Mouse (Mus musculus) CH12.LX (cell line): ENCODE data around the gene 9130213A22Rik. TPM values are rescaled to one million over a fixed set of nuclear protein-coding genes. Genes with fewer than 3 reads are reported as not detected.

Source experiments
- DNase-seq: peaks from one replicate; pipeline ENCODE4 v3.0.0-alpha.2; 2013; ENCODE audit errors: extremely low read depth
- H3K27ac ChIP-seq: 2 replicates; pipeline ENCODE4 v1.5.1; 2012; ENCODE audit warnings: low read depth, mild to moderate bottlenecking, control low read depth, moderate library complexity; ENCODE audit not compliant: insufficient read depth
- H3K27me3 ChIP-seq: replicated peaks from 2 replicates; pipeline ENCODE3; 2012; ENCODE audit warnings: inconsistent platforms
- H3K36me3 ChIP-seq, 2 experiments: replicated peaks in 1 of 2; 2 replicates each; pipeline versions ENCODE3 to v1.6.1; 2012; ENCODE audit warnings: inconsistent platforms in 1 of 2, low read length in 1 of 2, mild to moderate bottlenecking in 1 of 2, mixed read lengths in 1 of 2, moderate library complexity in 1 of 2; ENCODE audit not compliant: control insufficient read depth in 1 of 2, insufficient read depth in 1 of 2
- H3K4me1 ChIP-seq, 2 experiments: 2 replicates each; pipeline ENCODE4 v1.6.1; 2012; ENCODE audit warnings: inconsistent platforms in 1 of 2, moderate library complexity in 1 of 2; ENCODE audit not compliant: insufficient read depth in 2 of 2, control insufficient read depth in 1 of 2
- H3K4me2 ChIP-seq: 2 replicates; pipeline ENCODE4 v1.6.1; 2012; ENCODE audit warnings: low read depth, mild to moderate bottlenecking, control low read depth; ENCODE audit not compliant: poor library complexity, insufficient read depth, severe bottlenecking
- H3K4me3 ChIP-seq, 3 experiments: fragments of 150-350 bp in 1 of 3; sonication (generic) in 1 of 3; replicated peaks in 1 of 3; 2 replicates each; pipeline versions ENCODE3 to v1.5.1; 2011 to 2012; ENCODE audit warnings: low read depth in 2 of 3, low read length in 2 of 3, mild to moderate bottlenecking in 2 of 3, moderate library complexity in 2 of 3, control low read depth in 1 of 3, improper control_type of control experiment in 1 of 3, inconsistent platforms in 1 of 3, mixed read lengths in 1 of 3; ENCODE audit not compliant: poor library complexity in 1 of 3
- H3K79me2 ChIP-seq: replicated peaks from 2 replicates; pipeline ENCODE4 v1.6.1; 2012; ENCODE audit warnings: mild to moderate bottlenecking, moderate library complexity; ENCODE audit not compliant: control insufficient read depth, poor library complexity, insufficient read depth, severe bottlenecking; ENCODE audit errors: extremely low read depth
- H3K9ac ChIP-seq: 2 replicates; pipeline ENCODE4 v1.6.1; 2012; ENCODE audit warnings: low read depth, mild to moderate bottlenecking, control low read depth, moderate library complexity; ENCODE audit not compliant: insufficient read depth
- H3K9me3 ChIP-seq: replicated peaks from 2 replicates; pipeline ENCODE3; 2012; ENCODE audit warnings: low read length, inconsistent platforms, mixed read lengths
- CHD1 ChIP-seq: IDR thresholded peaks from 2 replicates; pipeline ENCODE4 v1.6.1; 2012; ENCODE audit warnings: low read depth, low read length, improper control_type of control experiment, inconsistent platforms
- CTCF ChIP-seq, 2 experiments: IDR thresholded peaks in 1 of 2; conservative IDR thresholded peaks in 1 of 2; 2 replicates each; pipeline ENCODE4 v1.5.1; 2011 to 2012; ENCODE audit warnings: low read depth in 2 of 2, low read length in 2 of 2, improper control_type of control experiment in 1 of 2, inconsistent platforms in 1 of 2, mild to moderate bottlenecking in 1 of 2, moderate library complexity in 1 of 2
- E2F4 ChIP-seq: IDR thresholded peaks from 2 replicates; pipeline ENCODE4 v1.6.1; 2011; ENCODE audit warnings: low read depth, low read length, improper control_type of control experiment; ENCODE audit not compliant: insufficient replicate concordance
- ELF1 ChIP-seq: IDR thresholded peaks from 2 replicates; pipeline ENCODE4 v1.6.1; 2014; ENCODE audit warnings: low read depth, mild to moderate bottlenecking, inconsistent platforms, low read length, improper control_type of control experiment
- GABPA ChIP-seq: IDR thresholded peaks from 2 replicates; pipeline ENCODE4 v1.6.1; 2012; ENCODE audit warnings: low read depth, low read length, improper control_type of control experiment, inconsistent platforms; ENCODE audit not compliant: insufficient replicate concordance
- IRF4 ChIP-seq: IDR thresholded peaks from 2 replicates; pipeline ENCODE4 v1.6.1; 2014; ENCODE audit warnings: low read depth, mild to moderate bottlenecking, inconsistent platforms, low read length, improper control_type of control experiment
- MAX ChIP-seq: IDR thresholded peaks from 2 replicates; pipeline ENCODE4 v1.6.1; 2011; ENCODE audit warnings: low read length, improper control_type of control experiment
- MAZ ChIP-seq: IDR thresholded peaks from 2 replicates; pipeline ENCODE4 v1.6.1; 2012; ENCODE audit warnings: low read depth, mild to moderate bottlenecking, inconsistent platforms, low read length, improper control_type of control experiment, moderate library complexity
- MEF2A ChIP-seq: IDR thresholded peaks from 2 replicates; pipeline ENCODE4 v1.6.1; 2014; ENCODE audit warnings: low read depth, mild to moderate bottlenecking, inconsistent platforms, low read length, improper control_type of control experiment, borderline replicate concordance
- PAX5 ChIP-seq: IDR thresholded peaks from 2 replicates; pipeline ENCODE4 v1.6.1; 2012; ENCODE audit warnings: low read length, inconsistent platforms, mixed read lengths
- POLR2A ChIP-seq: IDR thresholded peaks from 2 replicates; pipeline ENCODE4 v1.6.1; 2011; ENCODE audit warnings: low read depth, mild to moderate bottlenecking, improper control_type of control experiment, low read length
- POLR2AphosphoS2 ChIP-seq: IDR thresholded peaks from 2 replicates; pipeline ENCODE4 v1.6.1; 2011; ENCODE audit warnings: low read depth, low read length, improper control_type of control experiment
- RAD21 ChIP-seq: IDR thresholded peaks from 2 replicates; pipeline ENCODE4 v1.6.1; 2011; ENCODE audit warnings: low read depth, mild to moderate bottlenecking, low read length, improper control_type of control experiment, moderate library complexity
- RCOR1 ChIP-seq: conservative IDR thresholded peaks from 2 replicates; pipeline ENCODE4 v1.6.1; 2012; ENCODE audit warnings: low read depth, mild to moderate bottlenecking, inconsistent platforms, low read length, improper control_type of control experiment
- SIN3A ChIP-seq: IDR thresholded peaks from 2 replicates; pipeline ENCODE4 v1.6.1; 2012; ENCODE audit warnings: low read length, improper control_type of control experiment, inconsistent platforms
- SMC3 ChIP-seq: IDR thresholded peaks from 2 replicates; pipeline ENCODE4 v1.6.1; 2011; ENCODE audit warnings: low read depth, low read length, improper control_type of control experiment
- TBP ChIP-seq: conservative IDR thresholded peaks from 2 replicates; pipeline ENCODE4 v1.6.1; 2011; ENCODE audit warnings: low read depth, low read length, improper control_type of control experiment
- UBTF ChIP-seq: IDR thresholded peaks from 2 replicates; pipeline ENCODE4 v1.6.1; 2012; ENCODE audit warnings: low read depth, mild to moderate bottlenecking, inconsistent platforms, low read length, improper control_type of control experiment, moderate library complexity
- ZC3H11A ChIP-seq: IDR thresholded peaks from 2 replicates; pipeline ENCODE4 v1.6.1; 2012; ENCODE audit warnings: low read depth, mild to moderate bottlenecking, inconsistent platforms, low read length, improper control_type of control experiment
- ZKSCAN1 ChIP-seq: IDR thresholded peaks from 2 replicates; pipeline ENCODE4 v1.6.1; 2012; ENCODE audit warnings: low read depth, inconsistent platforms, low read length, improper control_type of control experiment, borderline replicate concordance
- dilution Hi-C: fragments of 300-500 bp; cut with MboI; formaldehyde crosslinking; loops from 2 replicates; pipeline ENCODE4 v1.14.3; 2020; ENCODE audit warnings: low sequenced_read_pairs; ENCODE audit not compliant: extremely low pct_unique_long_range_greater_than_20kb, extremely low pct_ligation_motif_present
- in situ Hi-C: fragments of 300-500 bp; cut with MboI; formaldehyde crosslinking; loops from 3 replicates; pipeline ENCODE4 v1.14.3; 2019; ENCODE audit warnings: low sequenced_read_pairs, low pct_ligation_motif_present, low pct_unique_long_range_greater_than_20kb, mixed read lengths
- polyA plus RNA-seq: library from polyadenylated mRNA; unstranded; fragments of >175 nt; gene quantifications from 2 replicates; pipeline ENCODE4 v1.2.1, GENCODE M21; 2012; ENCODE audit warnings: low read depth; ENCODE audit not compliant: insufficient read length
- total RNA-seq, 2 experiments: library from RNA; depleted of rRNA; stranded (reverse); fragments of 300-350 nt in 1 of 2; fragments of >200 nt in 1 of 2; gene quantifications; 2 replicates each; pipeline ENCODE4 v1.2.3; 2012 to 2014

The 9130213A22Rik gene
- total and polyA plus RNA-seq, 3 experiments = not detected

- no peak for TF ChIP-seq ELF1
Observed at GRCm38 (mm10) chr11:69107676-69108075, 14.7 kb downstream of the 9130213A22Rik start (continued).

- dilution Hi-C loops = no loop called here
- H3K36me3 ChIP-seq = peaks cover 76 to 82% of the 10 kb centered on the region in 2 experiments
- peaks cover 3 to 22% of the 10 kb centered on the region in 2 experiments; a peak in 2 of 4 replicates for H3K4me1 ChIP-seq
- H3K4me2 ChIP-seq = no peak overlapping the region
- in situ Hi-C loops = no loop called here
- TF ChIP-seq MEF2A (no peak), TBP (no peak), PAX5 (no peak)
- no peak overlapping the region for H3K27ac ChIP-seq
- no peak overlapping the region for H3K4me3 ChIP-seq
- peaks cover 10% of the 10 kb centered on the region for H3K27me3 ChIP-seq
- no peaks in the 10 kb centered on the region for H3K79me2 ChIP-seq
- H3K9me3 ChIP-seq = no peaks in the 10 kb centered on the region
- no peak overlapping the region for H3K9ac ChIP-seq
- DNase-seq = no peak
Observed at GRCm38 (mm10) chr11:69106842-69107241, 15.5 kb downstream of the 9130213A22Rik start.

GRCm38 (mm10) chr11:69106299-69106698 lies 16.1 kb downstream of the 9130213A22Rik start:
- in situ Hi-C loops (no loop called here), dilution Hi-C loops (no loop called here)
- H3K36me3 ChIP-seq = peaks cover 81 to 87% of the 10 kb centered on the region in 2 experiments
- TF ChIP-seq RCOR1 (no peak), CTCF (conservative IDR thresholded peaks at IDR 0.05 in 1 of 2, IDR thresholded peaks at IDR 0.05 in 1 of 2; ENCODE audit: low read depth in 2 of 2, low read length in 2 of 2) (no peak), ZKSCAN1 (no peak), ELF1 (no peak), POLR2A (no peak), POLR2AphosphoS2 (no peak), UBTF (no peak), ZC3H11A (no peak), SMC3 (no peak), MAX (no peak), MAZ (no peak), IRF4 (no peak), CHD1 (no peak), PAX5 (no peak), TBP (no peak), E2F4 (no peak), RAD21 (no peak), GABPA (no peak), SIN3A (no peak)
- no peak for DNase-seq
- H3K9me3 ChIP-seq = no peaks in the 10 kb centered on the region
- H3K27me3 ChIP-seq = peaks cover 5% of the 10 kb centered on the region
- H3K4me1 ChIP-seq = peaks cover 5 to 22% of the 10 kb centered on the region in 2 experiments
- H3K79me2 ChIP-seq = peaks cover 4% of the 10 kb centered on the region
- H3K9ac ChIP-seq = no peak overlapping the region
- H3K4me2 ChIP-seq = no peak overlapping the region
- H3K4me3 ChIP-seq = no peak overlapping the region
- no peak overlapping the region for H3K27ac ChIP-seq
